Mouse (Mus musculus): ENCODE data around the gene Spns3.
A peak's percentile ranks its signal among the peaks of the same experiment; 100 is the strongest.

The Spns3 gene

DNA sequence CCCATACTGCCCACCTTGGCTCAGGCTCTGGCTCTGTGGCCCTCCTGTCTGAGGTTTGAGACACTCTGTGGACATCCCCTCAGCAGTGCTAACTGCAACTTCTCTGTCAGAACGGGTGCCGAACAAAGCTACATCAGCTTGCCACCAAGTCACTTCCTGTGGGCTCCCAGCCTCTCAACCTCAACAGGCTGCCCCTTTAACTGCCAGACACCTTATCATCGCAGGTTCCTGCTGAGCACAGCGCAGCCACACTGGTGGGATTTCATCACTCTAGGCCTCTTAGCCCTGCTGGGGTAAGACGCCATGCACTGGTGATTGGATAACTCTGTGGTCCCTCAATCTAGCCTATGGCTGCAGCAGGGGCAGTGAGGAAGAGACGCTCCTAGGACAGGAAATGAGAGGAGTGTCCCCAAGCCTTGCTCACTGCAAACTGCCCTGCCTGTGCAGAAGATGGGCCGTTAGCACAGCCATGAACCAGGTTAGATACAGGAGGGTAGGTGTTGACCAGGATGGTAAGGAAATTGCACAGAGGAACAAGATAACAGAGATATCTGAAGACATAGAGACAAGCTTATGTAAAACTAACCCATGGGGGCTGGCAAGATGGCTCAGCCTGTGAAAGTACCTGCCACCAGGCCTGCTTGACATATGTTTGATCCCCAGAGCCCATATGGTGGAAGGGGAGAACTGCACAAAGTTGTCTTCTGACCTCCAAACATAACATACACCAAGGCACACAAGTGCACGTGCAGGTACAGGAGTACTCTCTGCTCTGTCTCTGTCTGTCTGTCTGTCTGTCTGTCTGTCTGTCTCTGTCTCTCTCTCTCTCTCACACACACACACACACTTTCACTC lies at the start of gene Spns3:
Gene Spns3, minus strand, starts transcription at position 373 of the 855 bp plus-strand sequence.
- no peak for DNase-seq

- no peak for DNase-seq
These were observed 47.5 kb upstream of the Spns3 start for GRCm38 (mm10) chr11:72597780-72598179.

DNA sequence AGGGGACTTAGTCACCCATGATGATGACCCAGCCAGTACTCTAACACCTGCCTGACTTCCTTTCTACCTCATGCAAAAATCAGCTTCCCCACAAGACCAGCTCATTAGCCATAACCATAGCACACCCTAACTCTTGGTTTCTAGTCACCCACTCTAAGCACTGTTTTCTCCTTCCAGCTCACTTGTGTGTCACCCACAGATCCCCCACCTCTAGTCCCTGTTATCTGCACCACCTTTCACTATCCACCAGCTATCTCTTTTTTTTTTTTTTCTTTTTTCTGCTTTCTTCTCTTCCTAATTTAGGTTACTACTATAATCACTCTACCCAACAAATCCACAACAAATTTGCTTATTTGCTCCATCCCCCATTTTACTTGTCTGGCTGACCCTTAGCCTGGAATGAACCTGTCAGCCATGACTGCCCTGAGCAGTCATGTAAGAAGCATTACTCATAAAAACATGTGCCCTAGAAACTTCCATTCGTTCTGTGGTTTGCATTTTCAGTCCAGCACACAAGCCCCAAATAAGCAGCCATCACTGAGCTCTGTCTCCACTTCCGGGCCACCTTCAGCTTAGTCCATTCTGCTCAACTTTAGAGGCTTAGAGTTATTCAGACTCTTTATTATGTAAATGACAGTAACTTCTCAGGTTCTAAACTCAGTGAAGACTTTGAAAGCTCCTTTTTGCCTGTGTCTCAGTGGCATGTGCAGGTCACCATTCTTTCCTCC lies 44.9 kb upstream of the Spns3 start:
- no peak for DNase-seq

DNA sequence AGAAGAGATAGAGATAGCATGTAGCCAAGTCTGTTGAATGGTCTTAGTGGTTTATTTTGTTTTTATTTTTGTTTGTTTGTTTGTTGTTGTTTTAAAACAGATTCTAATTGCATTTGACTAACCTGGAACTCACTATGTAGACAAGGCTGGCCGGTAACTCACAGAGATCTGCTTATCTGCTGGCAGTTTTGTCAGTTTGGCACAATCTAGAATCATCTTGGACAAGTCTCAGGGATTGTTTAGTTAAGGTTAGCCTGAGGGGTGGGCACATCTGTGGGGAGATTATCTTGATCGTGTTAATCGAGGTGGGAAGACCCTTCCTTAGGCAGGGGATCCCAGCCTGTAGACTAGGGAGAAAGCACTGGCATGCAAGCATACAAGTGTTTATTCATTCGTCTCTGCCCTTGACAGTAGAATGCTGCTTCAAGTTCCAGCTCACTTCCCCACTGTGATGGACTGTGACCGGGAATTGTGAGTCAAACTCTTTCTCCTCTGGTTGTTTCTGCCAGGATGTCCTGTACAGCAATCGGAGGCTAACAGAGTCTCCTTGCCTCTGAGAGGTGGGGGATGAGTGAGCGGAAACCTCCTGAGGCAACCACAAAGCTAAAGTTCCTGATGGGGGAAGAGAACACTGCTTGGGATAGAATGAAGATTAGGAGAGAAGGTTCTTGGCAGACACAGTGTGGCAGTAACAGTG lies 37.4 kb upstream of the Spns3 start:
- peak; percentile 59 for DNase-seq

- DNase-seq, result no peak
These were observed 36.3 kb upstream of the Spns3 start for GRCm38 (mm10) chr11:72586570-72586969.

DNA sequence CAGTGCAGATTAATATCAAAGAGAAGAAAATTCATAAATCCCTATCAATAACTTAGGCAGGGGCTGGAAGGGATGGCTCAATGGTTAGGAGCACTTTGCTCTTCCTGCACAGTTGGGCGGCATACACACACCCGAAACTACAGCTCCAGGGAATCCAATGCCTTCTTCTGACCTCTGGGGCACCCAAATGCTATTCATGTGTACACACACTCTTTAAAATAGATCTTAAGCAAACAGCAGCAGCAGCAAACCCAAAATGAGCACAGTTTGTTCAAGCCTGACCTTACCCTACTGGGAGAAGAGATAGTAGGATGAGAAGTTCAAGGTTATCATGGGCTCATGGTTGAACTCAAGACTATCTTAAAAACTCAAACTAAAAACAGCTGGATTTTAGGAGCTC lies 32.8 kb upstream of the Spns3 start:
- no peak for DNase-seq

DNA sequence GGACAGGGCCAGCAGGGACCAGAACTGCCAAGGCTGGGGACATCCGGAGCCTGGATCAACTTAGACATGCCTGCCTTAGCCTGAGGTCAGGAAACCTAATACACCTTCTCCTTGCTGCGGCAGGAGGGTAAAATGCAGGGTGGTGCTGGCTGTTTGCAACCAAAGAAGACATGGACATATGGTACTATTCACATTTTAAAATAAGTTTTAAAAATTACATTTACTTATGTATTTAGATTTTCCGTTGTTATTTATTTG lies 32.1 kb upstream of the Spns3 start:
- no peak for DNase-seq

- DNase-seq, result peak; percentile 74
These were observed 31.5 kb upstream of the Spns3 start for GRCm38 (mm10) chr11:72581609-72582447.

DNA sequence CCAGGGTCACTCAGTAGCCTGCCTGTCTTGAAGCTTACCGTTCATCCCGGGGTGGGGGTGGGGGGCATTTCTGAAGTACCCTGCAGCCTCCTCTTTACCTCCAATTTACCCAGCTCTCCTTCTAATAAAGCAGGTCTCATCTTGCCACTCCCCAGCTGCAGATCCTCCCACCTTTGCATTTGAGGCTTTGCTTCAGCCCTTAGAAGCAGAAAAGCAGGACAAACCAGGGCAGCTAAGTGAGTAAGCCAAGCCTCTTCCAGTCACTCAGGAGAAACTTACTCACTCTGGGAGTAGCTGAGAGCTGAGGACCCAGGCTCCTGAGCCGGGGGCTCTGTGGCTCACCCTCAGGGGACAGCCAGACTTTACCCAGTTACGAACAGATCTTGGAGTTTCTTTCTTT lies 28.2 kb upstream of the Spns3 start:
- DNase-seq, result no peak

DNA sequence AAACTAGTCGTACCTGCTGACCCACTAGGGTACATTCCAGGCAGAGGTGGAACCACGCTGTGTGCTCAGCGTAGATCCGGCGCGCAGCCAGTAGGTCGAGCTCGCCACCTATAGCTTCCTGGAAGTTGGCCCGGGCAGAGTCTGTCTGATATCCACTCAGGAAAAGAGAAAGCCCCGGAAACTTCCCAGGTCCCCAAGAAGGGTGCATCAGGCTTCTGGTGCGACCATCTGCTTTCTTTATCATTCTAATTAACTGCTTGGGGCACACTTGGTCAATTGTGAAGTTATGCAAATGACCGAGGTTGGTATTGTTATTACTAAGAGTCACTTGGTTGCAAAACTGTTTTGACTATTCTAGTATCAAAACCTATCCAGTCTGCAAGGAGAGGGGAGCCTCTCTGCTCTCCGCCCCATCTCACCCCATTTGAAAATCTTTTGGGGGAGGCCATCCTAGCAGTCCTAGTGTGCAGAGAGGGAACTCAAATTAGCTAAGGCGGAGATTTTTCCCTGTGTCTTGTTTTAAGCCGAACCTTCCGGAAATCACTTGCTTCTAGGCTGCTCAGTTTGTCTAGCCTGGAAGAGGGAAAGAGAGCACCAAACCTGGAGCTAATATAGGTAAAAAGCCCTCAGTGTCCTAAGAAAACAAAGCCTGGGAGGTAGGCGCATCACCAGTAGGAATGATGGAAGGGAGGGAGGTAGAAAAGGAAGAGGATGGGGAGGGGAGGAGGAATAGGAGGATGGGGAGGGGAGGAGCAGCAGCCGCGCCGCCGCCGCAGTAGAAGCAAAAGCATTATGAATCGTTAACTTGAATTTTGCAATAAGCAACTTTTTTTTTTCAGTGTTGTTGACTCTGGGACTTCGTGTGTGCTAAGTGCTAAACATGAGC lies 26.4 kb upstream of the Spns3 start:
- peak; percentile 51 for DNase-seq

GRCm38 (mm10) chr11:72576111-72576465 lies 25.8 kb upstream of the Spns3 start:
- no peak for DNase-seq

GRCm38 (mm10) chr11:72573819-72574218 lies 23.5 kb upstream of the Spns3 start:
- DNase-seq, result peak; percentile 79

DNA sequence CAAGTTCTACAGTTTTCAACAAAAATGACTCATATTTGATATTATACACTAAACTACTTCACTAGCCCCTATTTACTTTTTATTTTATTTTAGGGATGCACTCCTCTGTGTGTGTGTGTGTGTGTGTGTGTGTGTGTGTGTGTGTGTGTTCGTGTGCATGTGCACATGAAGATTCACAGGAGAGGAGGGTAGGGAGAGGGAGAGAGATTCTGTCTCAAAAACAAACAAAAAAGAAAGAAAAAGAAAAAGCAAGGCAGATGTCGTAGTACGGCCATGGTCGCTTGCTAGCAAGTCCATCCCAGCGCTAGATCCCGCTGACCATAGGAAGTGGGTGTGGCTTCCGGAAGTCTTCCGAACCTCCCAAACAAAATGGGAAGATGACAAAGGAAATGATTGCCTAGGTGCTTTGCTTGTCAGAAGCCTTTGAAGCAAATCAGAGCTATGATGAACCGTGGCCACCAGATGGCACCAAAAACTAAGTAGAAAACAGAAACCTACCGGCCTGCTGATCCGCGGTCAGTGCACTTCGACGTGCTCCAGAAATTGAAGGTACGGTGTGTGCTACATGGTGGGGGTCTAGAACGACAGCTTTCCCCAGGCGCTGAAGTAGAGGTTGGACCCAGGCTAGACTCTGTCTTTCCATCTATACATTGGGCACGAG lies 20.1 kb upstream of the Spns3 start:
- peak; percentile 91 for DNase-seq

- DNase-seq, result no peak
These were observed 19.5 kb upstream of the Spns3 start for GRCm38 (mm10) chr11:72569671-72570318.

DNA sequence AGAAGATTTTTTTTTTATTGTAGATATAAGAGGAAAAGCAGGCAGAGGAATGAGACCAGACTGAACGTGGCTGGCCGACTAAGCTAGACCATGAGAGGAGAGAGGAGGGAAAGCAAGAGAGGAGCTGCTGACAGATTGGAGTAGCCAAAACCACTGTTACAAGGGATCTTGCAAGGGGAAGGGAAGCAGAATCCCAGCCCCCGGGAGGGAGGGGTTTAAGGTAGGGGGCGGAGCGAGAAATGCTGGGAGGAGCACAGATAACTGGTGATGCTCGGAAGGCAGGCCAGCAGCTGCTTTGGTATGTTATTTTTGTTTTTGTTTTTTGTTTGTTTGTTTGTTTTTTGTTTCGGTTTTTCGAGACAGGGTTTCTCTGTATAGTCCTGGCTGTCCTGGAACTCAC lies 18.7 kb upstream of the Spns3 start:
- DNase-seq, result peak; percentile 50

DNA sequence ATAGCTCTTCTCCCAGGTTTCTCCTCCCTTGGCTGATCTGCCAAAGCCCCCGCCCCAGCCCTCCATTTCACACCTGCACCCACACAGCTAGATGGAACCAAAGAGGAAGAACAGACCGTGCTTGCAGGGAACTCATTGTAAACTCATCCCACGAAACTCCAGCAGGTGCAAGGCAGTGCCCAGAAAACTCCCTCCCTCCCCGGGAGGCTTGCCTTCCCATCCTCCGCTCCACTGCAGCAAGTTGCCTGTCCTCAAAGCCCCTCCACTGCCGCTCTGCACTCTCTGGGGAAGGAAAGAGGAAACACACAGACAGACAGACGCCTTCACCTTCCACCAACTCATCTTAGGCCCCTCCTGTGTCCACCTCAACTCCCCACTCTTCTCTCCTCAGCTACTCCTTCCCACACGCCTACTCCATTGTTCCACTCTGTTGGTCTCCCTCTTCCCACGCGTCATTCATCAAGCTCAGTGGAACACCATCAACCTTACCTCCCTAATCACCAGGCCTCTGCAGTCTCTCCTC lies 16.6 kb upstream of the Spns3 start:
- no peak for DNase-seq

DNA sequence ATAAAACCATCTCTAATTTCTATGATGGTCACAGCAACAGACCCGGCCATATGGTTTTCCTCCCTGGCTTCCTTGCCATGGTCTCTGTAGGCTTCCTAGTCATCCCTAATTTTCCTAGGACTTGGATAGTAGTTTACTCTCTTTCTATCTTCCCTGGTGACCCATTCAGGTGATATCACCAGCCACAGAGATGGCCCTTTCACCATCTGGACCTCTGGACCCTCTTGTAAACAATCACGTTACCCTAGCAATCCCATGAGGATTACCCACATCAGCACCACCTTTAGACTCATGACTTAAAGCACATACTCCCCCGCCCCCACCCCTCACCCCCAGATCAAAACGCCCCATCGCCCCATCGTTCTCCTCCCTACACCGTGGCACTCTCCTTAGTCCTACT lies 16.0 kb upstream of the Spns3 start:
- DNase-seq, result no peak

- DNase-seq, result peak; percentile 61
These were observed 14.0 kb upstream of the Spns3 start for GRCm38 (mm10) chr11:72564232-72564807.

GRCm38 (mm10) chr11:72560661-72561060 lies 10.4 kb upstream of the Spns3 start:
- DNase-seq, result no peak

DNA sequence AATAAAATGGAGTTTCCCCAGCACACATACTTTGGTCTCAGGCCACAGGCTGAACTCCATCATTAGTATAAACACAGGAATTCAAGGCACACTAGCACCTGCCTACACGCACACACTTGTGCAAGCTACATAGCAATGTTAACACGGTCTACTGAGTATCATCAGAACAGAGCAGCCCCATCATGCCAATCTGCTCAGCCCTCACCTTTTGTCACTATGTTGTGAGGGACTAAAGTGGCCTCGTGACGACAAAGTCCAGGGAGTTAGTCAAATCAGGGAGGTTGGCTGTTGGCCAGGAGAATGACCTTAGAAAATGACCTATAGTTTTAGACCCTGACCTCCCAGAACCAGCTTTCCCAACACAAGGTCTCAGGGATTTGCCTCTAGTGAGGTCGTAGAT lies 7.8 kb upstream of the Spns3 start:
- no peak for DNase-seq

All from lung, postnatal 36 days (tissue).